Mouse (Mus musculus) kidney, postnatal 4 days (tissue): ENCODE measurements at regions not wholly inside any gene's neighbourhood (a gene's known extent, or its start where the extent isn't known, plus 50 kb on each side); places are given as distances from the start of the nearest gene placed in this dataset.

Source experiments
- DNase-seq, 2 experiments: peaks; one replicate each; pipeline ENCODE4 v3.0.0; 2021; ENCODE audit warnings: mixed read lengths in 2 of 2

GRCm38 (mm10) chr5:136619315-136620231 is 52.3 kb upstream of the Cux1 start:
- peak; percentile 79 to 84 for DNase-seq

GRCm38 (mm10) chr5:136620234-136620633 is 52.9 kb upstream of the Cux1 start:
- no peak for DNase-seq

- DNase-seq = no peak
Measured at GRCm38 (mm10) chr5:136621336-136622125, 54.2 kb upstream of the Cux1 start.

GRCm38 (mm10) chr5:136622152-136622551 is 54.9 kb upstream of the Cux1 start:
- DNase-seq = no peak

- DNase-seq = peak; percentile 90 to 92
Measured at GRCm38 (mm10) chr5:136622721-136623542, 55.6 kb upstream of the Cux1 start.

GRCm38 (mm10) chr5:136623791-136624190 is 56.5 kb upstream of the Cux1 start:
- no peak for DNase-seq

- no peak for DNase-seq
Measured at GRCm38 (mm10) chr5:136625176-136625991, 58.1 kb upstream of the Cux1 start.

- DNase-seq = peak; percentile 33 to 44
Measured at GRCm38 (mm10) chr5:136626142-136626771, 59.0 kb upstream of the Cux1 start.

GRCm38 (mm10) chr5:136626891-136627290 is 59.6 kb upstream of the Cux1 start:
- no peak for DNase-seq

GRCm38 (mm10) chr5:136627671-136628292 is 60.5 kb upstream of the Cux1 start:
- no peak for DNase-seq

- no peak for DNase-seq
Measured at GRCm38 (mm10) chr5:136628502-136628901, 61.2 kb upstream of the Cux1 start.

GRCm38 (mm10) chr5:136632286-136632685 is 60.7 kb upstream of the Myl10 start:
- DNase-seq = no peak

- no peak for DNase-seq
Measured at GRCm38 (mm10) chr5:136633901-136634300, 59.0 kb upstream of the Myl10 start.

- DNase-seq = no peak
Measured at GRCm38 (mm10) chr5:136635119-136635518, 57.8 kb upstream of the Myl10 start.

GRCm38 (mm10) chr5:136636476-136636875 is 56.5 kb upstream of the Myl10 start:
- DNase-seq = no peak

- DNase-seq = no peak
Measured at GRCm38 (mm10) chr5:136637872-136638271, 55.1 kb upstream of the Myl10 start.

GRCm38 (mm10) chr5:136640871-136641619 is 51.9 kb upstream of the Myl10 start:
- no peak for DNase-seq

GRCm38 (mm10) chr5:136642208-136642607 is 50.7 kb upstream of the Myl10 start:
- no peak for DNase-seq
